Mouse (Mus musculus) CH12.LX (cell line): ENCODE measurements around the gene Nt5c1b. TPM values are rescaled to one million over a fixed set of nuclear protein-coding genes. Genes with fewer than 3 reads are reported as not detected.

Experiments
- DNase-seq: peaks from one replicate; pipeline ENCODE4 v3.0.0-alpha.2; 2013; ENCODE audit errors: extremely low read depth
- H3K27ac ChIP-seq: 2 replicates; pipeline ENCODE4 v1.5.1; 2012; ENCODE audit warnings: low read depth, mild to moderate bottlenecking, control low read depth, moderate library complexity; ENCODE audit not compliant: insufficient read depth
- H3K27me3 ChIP-seq: replicated peaks from 2 replicates; pipeline ENCODE3; 2012; ENCODE audit warnings: inconsistent platforms
- H3K36me3 ChIP-seq, 2 experiments: replicated peaks in 1 of 2; 2 replicates each; pipeline versions ENCODE3 to v1.6.1; 2012; ENCODE audit warnings: inconsistent platforms in 1 of 2, low read length in 1 of 2, mild to moderate bottlenecking in 1 of 2, mixed read lengths in 1 of 2, moderate library complexity in 1 of 2; ENCODE audit not compliant: control insufficient read depth in 1 of 2, insufficient read depth in 1 of 2
- H3K4me1 ChIP-seq, 2 experiments: 2 replicates each; pipeline ENCODE4 v1.6.1; 2012; ENCODE audit warnings: inconsistent platforms in 1 of 2, moderate library complexity in 1 of 2; ENCODE audit not compliant: insufficient read depth in 2 of 2, control insufficient read depth in 1 of 2
- H3K4me2 ChIP-seq: 2 replicates; pipeline ENCODE4 v1.6.1; 2012; ENCODE audit warnings: low read depth, mild to moderate bottlenecking, control low read depth; ENCODE audit not compliant: poor library complexity, insufficient read depth, severe bottlenecking
- H3K4me3 ChIP-seq, 3 experiments: fragments of 150-350 bp in 1 of 3; sonication (generic) in 1 of 3; replicated peaks in 1 of 3; 2 replicates each; pipeline versions ENCODE3 to v1.5.1; 2011 to 2012; ENCODE audit warnings: low read depth in 2 of 3, low read length in 2 of 3, mild to moderate bottlenecking in 2 of 3, moderate library complexity in 2 of 3, control low read depth in 1 of 3, improper control_type of control experiment in 1 of 3, inconsistent platforms in 1 of 3, mixed read lengths in 1 of 3; ENCODE audit not compliant: poor library complexity in 1 of 3
- H3K79me2 ChIP-seq: replicated peaks from 2 replicates; pipeline ENCODE4 v1.6.1; 2012; ENCODE audit warnings: mild to moderate bottlenecking, moderate library complexity; ENCODE audit not compliant: control insufficient read depth, poor library complexity, insufficient read depth, severe bottlenecking; ENCODE audit errors: extremely low read depth
- H3K9ac ChIP-seq: 2 replicates; pipeline ENCODE4 v1.6.1; 2012; ENCODE audit warnings: low read depth, mild to moderate bottlenecking, control low read depth, moderate library complexity; ENCODE audit not compliant: insufficient read depth
- H3K9me3 ChIP-seq: replicated peaks from 2 replicates; pipeline ENCODE3; 2012; ENCODE audit warnings: low read length, inconsistent platforms, mixed read lengths
- BHLHE40 ChIP-seq: IDR thresholded peaks from 2 replicates; pipeline ENCODE4 v1.6.1; 2011; ENCODE audit warnings: mild to moderate bottlenecking, low read depth, low read length, improper control_type of control experiment
- CHD1 ChIP-seq: IDR thresholded peaks from 2 replicates; pipeline ENCODE4 v1.6.1; 2012; ENCODE audit warnings: low read depth, low read length, improper control_type of control experiment, inconsistent platforms
- CHD2 ChIP-seq: IDR thresholded peaks from 2 replicates; pipeline ENCODE4 v1.6.1; 2011; ENCODE audit warnings: low read length, improper control_type of control experiment
- E2F4 ChIP-seq: IDR thresholded peaks from 2 replicates; pipeline ENCODE4 v1.6.1; 2011; ENCODE audit warnings: low read depth, low read length, improper control_type of control experiment; ENCODE audit not compliant: insufficient replicate concordance
- ETS1 ChIP-seq: conservative IDR thresholded peaks from 2 replicates; pipeline ENCODE4 v1.6.1; 2012; ENCODE audit warnings: low read depth, mild to moderate bottlenecking, inconsistent platforms, low read length, improper control_type of control experiment, moderate library complexity
- GABPA ChIP-seq: IDR thresholded peaks from 2 replicates; pipeline ENCODE4 v1.6.1; 2012; ENCODE audit warnings: low read depth, low read length, improper control_type of control experiment, inconsistent platforms; ENCODE audit not compliant: insufficient replicate concordance
- HCFC1 ChIP-seq: IDR thresholded peaks from 2 replicates; pipeline ENCODE4 v1.6.1; 2012; ENCODE audit warnings: low read depth, mild to moderate bottlenecking, inconsistent platforms, low read length, improper control_type of control experiment
- JUND ChIP-seq: conservative IDR thresholded peaks from 2 replicates; pipeline ENCODE4 v1.6.1; 2011; ENCODE audit warnings: low read depth, low read length, improper control_type of control experiment
- MAFK ChIP-seq: IDR thresholded peaks from 2 replicates; pipeline ENCODE4 v1.6.1; 2011; ENCODE audit warnings: low read length, improper control_type of control experiment; ENCODE audit not compliant: insufficient replicate concordance
- MAZ ChIP-seq: IDR thresholded peaks from 2 replicates; pipeline ENCODE4 v1.6.1; 2012; ENCODE audit warnings: low read depth, mild to moderate bottlenecking, inconsistent platforms, low read length, improper control_type of control experiment, moderate library complexity
- MXI1 ChIP-seq: IDR thresholded peaks from 2 replicates; pipeline ENCODE4 v1.6.1; 2011; ENCODE audit warnings: mild to moderate bottlenecking, low read depth, low read length, improper control_type of control experiment
- MYC ChIP-seq: IDR thresholded peaks from 2 replicates; pipeline ENCODE4 v1.6.1; 2011; ENCODE audit warnings: low read depth, mild to moderate bottlenecking, improper control_type of control experiment, low read length
- NELFE ChIP-seq: IDR thresholded peaks from 2 replicates; pipeline ENCODE4 v1.6.1; 2011; ENCODE audit warnings: low read depth, low read length, improper control_type of control experiment
- NRF1 ChIP-seq: IDR thresholded peaks from 2 replicates; pipeline ENCODE4 v1.6.1; 2014; ENCODE audit warnings: low read depth, mild to moderate bottlenecking, inconsistent platforms, low read length, improper control_type of control experiment, moderate library complexity
- PAX5 ChIP-seq: IDR thresholded peaks from 2 replicates; pipeline ENCODE4 v1.6.1; 2012; ENCODE audit warnings: low read length, inconsistent platforms, mixed read lengths
- POLR2A ChIP-seq: IDR thresholded peaks from 2 replicates; pipeline ENCODE4 v1.6.1; 2011; ENCODE audit warnings: low read depth, mild to moderate bottlenecking, improper control_type of control experiment, low read length
- RAD21 ChIP-seq: IDR thresholded peaks from 2 replicates; pipeline ENCODE4 v1.6.1; 2011; ENCODE audit warnings: low read depth, mild to moderate bottlenecking, low read length, improper control_type of control experiment, moderate library complexity
- SMC3 ChIP-seq: IDR thresholded peaks from 2 replicates; pipeline ENCODE4 v1.6.1; 2011; ENCODE audit warnings: low read depth, low read length, improper control_type of control experiment
- TCF12 ChIP-seq: IDR thresholded peaks from 2 replicates; pipeline ENCODE4 v1.6.1; 2014; ENCODE audit warnings: low read depth, mild to moderate bottlenecking, inconsistent platforms, low read length, improper control_type of control experiment
- UBTF ChIP-seq: IDR thresholded peaks from 2 replicates; pipeline ENCODE4 v1.6.1; 2012; ENCODE audit warnings: low read depth, mild to moderate bottlenecking, inconsistent platforms, low read length, improper control_type of control experiment, moderate library complexity
- USF1 ChIP-seq: IDR thresholded peaks from 2 replicates; pipeline ENCODE4 v1.6.1; 2014; ENCODE audit warnings: low read depth, mild to moderate bottlenecking, inconsistent platforms, low read length, improper control_type of control experiment
- USF2 ChIP-seq: conservative IDR thresholded peaks from 2 replicates; pipeline ENCODE4 v1.6.1; 2011; ENCODE audit warnings: low read depth, low read length, improper control_type of control experiment
- ZC3H11A ChIP-seq: IDR thresholded peaks from 2 replicates; pipeline ENCODE4 v1.6.1; 2012; ENCODE audit warnings: low read depth, mild to moderate bottlenecking, inconsistent platforms, low read length, improper control_type of control experiment
- ZKSCAN1 ChIP-seq: IDR thresholded peaks from 2 replicates; pipeline ENCODE4 v1.6.1; 2012; ENCODE audit warnings: low read depth, inconsistent platforms, low read length, improper control_type of control experiment, borderline replicate concordance
- ZMIZ1 ChIP-seq: IDR thresholded peaks from 2 replicates; pipeline ENCODE4 v1.6.1; 2012; ENCODE audit warnings: low read depth, mild to moderate bottlenecking, inconsistent platforms, low read length, improper control_type of control experiment
- ZNF384 ChIP-seq: IDR thresholded peaks from 2 replicates; pipeline ENCODE4 v1.6.1; 2012; ENCODE audit warnings: low read depth, low read length, improper control_type of control experiment, inconsistent platforms
- dilution Hi-C: fragments of 300-500 bp; cut with MboI; formaldehyde crosslinking; loops from 2 replicates; pipeline ENCODE4 v1.14.3; 2020; ENCODE audit warnings: low sequenced_read_pairs; ENCODE audit not compliant: extremely low pct_unique_long_range_greater_than_20kb, extremely low pct_ligation_motif_present
- in situ Hi-C: fragments of 300-500 bp; cut with MboI; formaldehyde crosslinking; loops from 3 replicates; pipeline ENCODE4 v1.14.3; 2019; ENCODE audit warnings: low sequenced_read_pairs, low pct_ligation_motif_present, low pct_unique_long_range_greater_than_20kb, mixed read lengths
- polyA plus RNA-seq: library from polyadenylated mRNA; unstranded; fragments of >175 nt; gene quantifications from 2 replicates; pipeline ENCODE4 v1.2.1, GENCODE M21; 2012; ENCODE audit warnings: low read depth; ENCODE audit not compliant: insufficient read length
- total RNA-seq, 2 experiments: library from RNA; depleted of rRNA; stranded (reverse); fragments of 300-350 nt in 1 of 2; fragments of >200 nt in 1 of 2; gene quantifications; 2 replicates each; pipeline ENCODE4 v1.2.3; 2012 to 2014

Nt5c1b gene
- total and polyA plus RNA-seq, 3 experiments = not detected

DNA sequence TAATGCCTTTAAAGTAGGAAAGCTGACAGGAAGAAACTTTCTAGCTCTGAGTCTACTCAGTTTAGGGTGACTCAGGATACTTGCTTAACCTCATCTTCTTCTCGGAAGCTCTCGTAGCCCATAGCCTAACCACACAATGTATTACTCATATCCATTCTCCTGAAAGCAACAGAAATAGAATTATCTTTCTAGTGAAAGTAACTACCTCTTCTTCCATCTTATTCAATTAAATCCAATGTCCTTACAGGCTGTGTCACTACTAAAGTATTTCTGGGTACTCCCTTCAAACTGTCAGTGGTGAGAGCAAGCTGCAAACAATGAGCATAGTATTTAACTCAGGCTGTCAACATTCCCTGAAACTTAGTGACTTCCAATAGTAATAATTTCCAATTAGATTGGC, 40.3 kb upstream of the Nt5c1b start:
- Histone ChIP-seq H3K4me1 (no peaks in the 10 kb centered on the region), H3K4me3 (no peak overlapping the region), H3K79me2 (no peaks in the 10 kb centered on the region), H3K27me3 (no peaks in the 10 kb centered on the region), H3K9ac (no peak overlapping the region), H3K36me3 (no peaks in the 10 kb centered on the region), H3K27ac (no peak overlapping the region), H3K9me3 (no peaks in the 10 kb centered on the region), H3K4me2 (no peak overlapping the region)
- in situ Hi-C loops (no loop called here), dilution Hi-C loops (no loop called here)
- TF ChIP-seq NELFE = no peak
- TF ChIP-seq ETS1 = no peak
- TF ChIP-seq RAD21 = no peak
- TF ChIP-seq USF2 = no peak
- no peak for TF ChIP-seq MAZ
- no peak for TF ChIP-seq ZMIZ1
- no peak for TF ChIP-seq NRF1
- no peak for TF ChIP-seq USF1
- TF ChIP-seq GABPA = no peak
- TF ChIP-seq E2F4 = no peak
- no peak for TF ChIP-seq ZC3H11A
- no peak for TF ChIP-seq MYC
- no peak for TF ChIP-seq HCFC1
- no peak for TF ChIP-seq SMC3
- no peak for TF ChIP-seq ZNF384
- TF ChIP-seq CHD2 = no peak
- no peak for TF ChIP-seq MXI1
- TF ChIP-seq UBTF = no peak
- TF ChIP-seq POLR2A = no peak
- no peak for TF ChIP-seq CHD1
- DNase-seq = no peak

DNA sequence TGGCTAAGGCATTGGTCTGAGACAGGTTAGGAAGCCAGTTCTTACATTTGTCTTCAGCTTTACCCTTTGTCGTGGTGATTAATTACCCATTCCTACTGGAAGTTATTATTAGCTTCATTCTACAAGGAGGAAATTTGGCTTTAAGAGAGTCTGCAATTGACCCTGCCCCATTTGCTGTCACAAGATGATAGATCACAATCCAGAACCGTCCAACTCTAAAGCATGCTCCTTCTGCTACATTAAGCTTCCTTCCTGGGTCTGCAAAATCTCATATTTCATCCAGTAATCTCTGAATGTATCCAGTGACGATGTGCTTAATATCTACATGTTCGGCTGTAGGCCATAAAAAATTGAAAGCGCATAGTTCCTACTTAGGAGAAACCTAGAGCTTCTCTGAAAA, 29.2 kb upstream of the Nt5c1b start:
- Histone ChIP-seq H3K27me3 (no peaks in the 10 kb centered on the region), H3K36me3 (no peaks in the 10 kb centered on the region), H3K9ac (no peak overlapping the region), H3K9me3 (no peaks in the 10 kb centered on the region), H3K27ac (no peak overlapping the region), H3K4me3 (no peak overlapping the region), H3K4me1 (no peaks in the 10 kb centered on the region), H3K79me2 (no peaks in the 10 kb centered on the region), H3K4me2 (no peak overlapping the region)
- DNase-seq = no peak
- in situ Hi-C loops (no loop called here), dilution Hi-C loops (no loop called here)
- TF ChIP-seq ZKSCAN1 (no peak), ZNF384 (no peak), MXI1 (no peak), JUND (no peak), RAD21 (no peak), PAX5 (no peak), BHLHE40 (no peak), CHD1 (no peak), HCFC1 (no peak), POLR2A (no peak), USF2 (no peak), MAFK (no peak), USF1 (no peak), TCF12 (no peak), E2F4 (no peak), CHD2 (no peak)
